Mouse (Mus musculus) limb, embryonic 15.5 days (tissue): ENCODE measurements around the gene Khsrp. TPM values are rescaled to one million over a fixed set of nuclear protein-coding genes. Genes with fewer than 3 reads are reported as not detected.
"Not testable (repeated sequence)": the region's sequence is repeated elsewhere in the genome, so short reads cannot be mapped to it uniquely, and the experiment has no call there.

ENCODE experiments used
- ATAC-seq: fragments of 200-750 bp; cut with Nextera tagmentation; 2 replicates; pipeline ENCODE4 v1.8.0; 2017; ENCODE audit warnings: low read depth, moderate TSS enrichment; ENCODE audit not compliant: insufficient number of reproducible peaks, low FRiP score, low TSS enrichment
- H3K27ac ChIP-seq: fragments of 300-500 bp; sonication (generic); 2 replicates; pipeline ENCODE4 v1.5.1; 2015; ENCODE audit warnings: moderate library complexity, mild to moderate bottlenecking, inconsistent platforms
- H3K27me3 ChIP-seq: fragments of 300-500 bp; sonication (generic); 2 replicates; pipeline ENCODE4 v1.6.1; 2015; ENCODE audit warnings: inconsistent platforms
- H3K36me3 ChIP-seq: fragments of 300-500 bp; sonication (generic); 2 replicates; pipeline ENCODE4 v1.6.1; 2015; ENCODE audit warnings: inconsistent platforms
- H3K4me1 ChIP-seq: fragments of 300-500 bp; sonication (generic); 2 replicates; pipeline ENCODE4 v1.6.1; 2015; ENCODE audit warnings: inconsistent platforms
- H3K4me2 ChIP-seq: fragments of 300-500 bp; sonication (generic); 2 replicates; pipeline ENCODE4 v1.6.1; 2015; ENCODE audit warnings: mild to moderate bottlenecking, inconsistent platforms
- H3K4me3 ChIP-seq: fragments of 300-500 bp; sonication (generic); 2 replicates; pipeline ENCODE4 v1.5.1; 2015; ENCODE audit warnings: mild to moderate bottlenecking, inconsistent platforms
- H3K9ac ChIP-seq: fragments of 300-500 bp; sonication (generic); 2 replicates; pipeline ENCODE4 v1.6.1; 2015; ENCODE audit warnings: inconsistent platforms
- H3K9me3 ChIP-seq: fragments of 300-500 bp; sonication (generic); 2 replicates; pipeline ENCODE4 v1.6.1; 2016; ENCODE audit warnings: inconsistent platforms
- WGBS: fragments of 180-500 bp; shearing (Covaris S2); methylation state at CpG from one replicate; pipeline ENCODE4 v1.1.7; 2015; 5-methylcytosine and 5-hydroxymethylcytosine counted together
- polyA plus RNA-seq: library from polyadenylated mRNA; unstranded; fragments of >200 nt; fragmentation: Nextera tagmentation; extraction: Ambion mirVana; gene quantifications from 2 replicates; pipeline ENCODE4 v1.2.1, GENCODE M21; 2015

Gene Khsrp
- polyA plus RNA-seq, 1 experiment from 2014 or later, result 35.9 TPM

- Histone ChIP-seq H3K4me2 (peak within 1 kb of the TSS; percentile 91), H3K36me3 (0 out of 2 replicates have a peak, but pooled peaks cover 7% of the 10 kb centered on the region), H3K9ac (peak within 1 kb of the TSS; percentile 47), H3K4me3 (peak within 1 kb of the TSS; percentile 64), H3K4me1 (peaks cover 32% of the 10 kb centered on the region), H3K9me3 (no peaks in the 10 kb centered on the region), H3K27me3 (peaks cover 45% of the 10 kb centered on the region), H3K27ac (no peak within 1 kb of the TSS)
- peak; percentile 62 for ATAC-seq
- WGBS, result under 1% methylated on average over 35 of the region's 45 CpGs
These were observed 28.2 kb upstream of the Khsrp start, which contains the start of gene Slc25a23 for GRCm38 (mm10) chr17:57059486-57059977. Gene Slc25a23 (minus strand): TSS chr17:57059863.

- Histone ChIP-seq H3K27ac (no peak within 1 kb of the TSS), H3K4me1 (peaks cover 32% of the 10 kb centered on the region), H3K4me2 (peak within 1 kb of the TSS; percentile 91), H3K9me3 (no peaks in the 10 kb centered on the region), H3K4me3 (peak within 1 kb of the TSS; percentile 64), H3K27me3 (peaks cover 40% of the 10 kb centered on the region), H3K36me3 (0 out of 2 replicates have a peak, but pooled peaks cover 10% of the 10 kb centered on the region), H3K9ac (peak within 1 kb of the TSS; percentile 47)
- 1% methylated on average over 19 of the region's 22 CpGs for WGBS
- ATAC-seq, result no peak
These were observed 27.7 kb upstream of the Khsrp start, which contains the start of gene Crb3 for GRCm38 (mm10) chr17:57058891-57059485. Gene Crb3 (plus strand): TSS chr17:57059105.

- no peak overlapping the region for H3K9ac ChIP-seq
- H3K27me3 ChIP-seq, result peaks cover 14% of the 10 kb centered on the region
- WGBS, result 73% methylated on average over 3 of the region's 3 CpGs
- no peaks in the 10 kb centered on the region for H3K9me3 ChIP-seq
- H3K4me1 ChIP-seq, result peaks cover 20% of the 10 kb centered on the region
- no peak for ATAC-seq
- no peak overlapping the region for H3K27ac ChIP-seq
- peaks cover 22% of the 10 kb centered on the region; the same call in 1 of the 2 replicates for H3K36me3 ChIP-seq
- H3K4me3 ChIP-seq, result no peak overlapping the region
- H3K4me2 ChIP-seq, result no peak overlapping the region
These were observed 24.9 kb upstream of the Khsrp start for GRCm38 (mm10) chr17:57056246-57056645.

GRCm38 (mm10) chr17:57051679-57052078 lies 20.4 kb upstream of the Khsrp start:
- 78% methylated on average over 4 of the region's 4 CpGs for WGBS
- H3K4me1 ChIP-seq, H3K9ac ChIP-seq, ATAC-seq, H3K4me2 ChIP-seq, H3K27me3 ChIP-seq, H3K4me3 ChIP-seq, H3K9me3 ChIP-seq, H3K27ac ChIP-seq: not testable (repeated sequence)
- H3K36me3 ChIP-seq, result peaks cover 22% of the 10 kb centered on the region; the same call in 1 of the 2 replicates

GRCm38 (mm10) chr17:57048816-57049215 lies 17.5 kb upstream of the Khsrp start:
- no peak overlapping the region for H3K27ac ChIP-seq
- no peak overlapping the region for H3K4me2 ChIP-seq
- H3K9me3 ChIP-seq, result no peaks in the 10 kb centered on the region
- no peaks in the 10 kb centered on the region for H3K4me1 ChIP-seq
- 97% methylated on average over 3 of the region's 3 CpGs for WGBS
- no peak overlapping the region for H3K9ac ChIP-seq
- peaks cover 12% of the 10 kb centered on the region; the same call in 1 of the 2 replicates for H3K36me3 ChIP-seq
- H3K4me3 ChIP-seq, result no peak overlapping the region
- H3K27me3 ChIP-seq, result no peaks in the 10 kb centered on the region
- no peak for ATAC-seq

- Histone ChIP-seq H3K27me3 (no peaks in the 10 kb centered on the region), H3K36me3 (peaks cover 2% of the 10 kb centered on the region; the same call in 1 of the 2 replicates), H3K9ac (no peak overlapping the region), H3K4me1 (no peaks in the 10 kb centered on the region), H3K4me3 (no peak overlapping the region), H3K27ac (no peak overlapping the region), H3K9me3 (no peaks in the 10 kb centered on the region), H3K4me2 (no peak overlapping the region)
- ATAC-seq, result 0 out of 2 replicates have a peak, but pooled peaks have one; percentile 45
- WGBS, result 31% methylated on average over 5 of the region's 5 CpGs
These were observed 16.1 kb upstream of the Khsrp start for GRCm38 (mm10) chr17:57047406-57047805.

- Histone ChIP-seq H3K4me1 (peaks cover 8% of the 10 kb centered on the region; the same call in 1 of the 2 replicates), H3K36me3 (no peaks in the 10 kb centered on the region), H3K27me3 (peaks cover 15% of the 10 kb centered on the region), H3K4me2 (no peak within 1 kb of the TSS), H3K9me3 (0 out of 2 replicates have a peak, but pooled peaks cover 3% of the 10 kb centered on the region), H3K4me3 (no peak within 1 kb of the TSS), H3K27ac (no peak within 1 kb of the TSS), H3K9ac (no peak within 1 kb of the TSS)
- ATAC-seq, result no peak
- 68% methylated on average over 8 of the region's 8 CpGs for WGBS
These were observed 10.2 kb upstream of the Khsrp start, which contains the start of gene Slc25a41 for GRCm38 (mm10) chr17:57041554-57041953. Gene Slc25a41 (minus strand): TSS chr17:57041654.

GRCm38 (mm10) chr17:57038978-57039377 lies 7.7 kb upstream of the Khsrp start:
- Histone ChIP-seq H3K4me3 (no peak overlapping the region), H3K4me1 (peaks cover 8% of the 10 kb centered on the region; the same call in 1 of the 2 replicates), H3K9me3 (0 out of 2 replicates have a peak, but pooled peaks cover 3% of the 10 kb centered on the region), H3K36me3 (no peaks in the 10 kb centered on the region), H3K27me3 (peaks cover 15% of the 10 kb centered on the region), H3K9ac (no peak overlapping the region), H3K4me2 (no peak overlapping the region), H3K27ac (no peak overlapping the region)
- no peak for ATAC-seq
- 41% methylated on average over 8 of the region's 8 CpGs for WGBS

- H3K27ac ChIP-seq, result peak overlapping the region; percentile 93
- no peak overlapping the region for H3K9ac ChIP-seq
- H3K4me2 ChIP-seq, result no peak overlapping the region
- peaks cover 10% of the 10 kb centered on the region for H3K36me3 ChIP-seq
- H3K4me3 ChIP-seq, result no peak overlapping the region
- peaks cover 16% of the 10 kb centered on the region for H3K4me1 ChIP-seq
- no peaks in the 10 kb centered on the region for H3K9me3 ChIP-seq
- WGBS, result 90% methylated on average over 4 of the region's 4 CpGs
- ATAC-seq, result no peak
- peaks cover 3% of the 10 kb centered on the region; the same call in 1 of the 2 replicates for H3K27me3 ChIP-seq
These were observed 1.5 kb upstream of the Khsrp start for GRCm38 (mm10) chr17:57032854-57033253.

- ATAC-seq, result peak; percentile 99
- peak overlapping the region; percentile 74 for H3K4me2 ChIP-seq
- H3K4me1 ChIP-seq, result peaks cover 16% of the 10 kb centered on the region
- peak overlapping the region; percentile 35; the same call in 1 of the 2 replicates for H3K9ac ChIP-seq
- 2% methylated on average over 38 of the region's 38 CpGs for WGBS
- peaks cover 20% of the 10 kb centered on the region for H3K36me3 ChIP-seq
- peak overlapping the region; percentile 96 for H3K4me3 ChIP-seq
- no peaks in the 10 kb centered on the region for H3K9me3 ChIP-seq
- peak overlapping the region; percentile 93 for H3K27ac ChIP-seq
- no peaks in the 10 kb centered on the region for H3K27me3 ChIP-seq
These were observed 519 bp upstream of the Khsrp start for GRCm38 (mm10) chr17:57031661-57032420.

- H3K27ac ChIP-seq, result no peak overlapping the region
- peak overlapping the region; percentile 100; the same call in 1 of the 2 replicates for H3K9ac ChIP-seq
- H3K4me2 ChIP-seq, result peak overlapping the region; percentile 74
- peaks cover 16% of the 10 kb centered on the region for H3K4me1 ChIP-seq
- H3K9me3 ChIP-seq, result no peaks in the 10 kb centered on the region
- WGBS, result 37% methylated on average over 8 of the region's 8 CpGs
- peak overlapping the region; percentile 96 for H3K4me3 ChIP-seq
- peaks cover 42% of the 10 kb centered on the region for H3K36me3 ChIP-seq
- no peaks in the 10 kb centered on the region for H3K27me3 ChIP-seq
- no peak for ATAC-seq
These were observed 1.6 kb downstream of the Khsrp start for GRCm38 (mm10) chr17:57029691-57030090.
